Mouse (Mus musculus) cerebellum, adult (tissue): ENCODE results near the gene BC117090.
"Not testable (repeated sequence)": the region's sequence is repeated elsewhere in the genome, so short reads cannot be mapped to it uniquely, and the experiment has no call there.

Experiments
- ATAC-seq: cut with Nextera tagmentation; 2 replicates; pipeline ENCODE4 v1.9.2; 2017; ENCODE audit warnings: mild to moderate bottlenecking, moderate library complexity, mixed read lengths; ENCODE audit not compliant: insufficient number of reproducible peaks, low FRiP score, low TSS enrichment

BC117090 gene

DNA sequence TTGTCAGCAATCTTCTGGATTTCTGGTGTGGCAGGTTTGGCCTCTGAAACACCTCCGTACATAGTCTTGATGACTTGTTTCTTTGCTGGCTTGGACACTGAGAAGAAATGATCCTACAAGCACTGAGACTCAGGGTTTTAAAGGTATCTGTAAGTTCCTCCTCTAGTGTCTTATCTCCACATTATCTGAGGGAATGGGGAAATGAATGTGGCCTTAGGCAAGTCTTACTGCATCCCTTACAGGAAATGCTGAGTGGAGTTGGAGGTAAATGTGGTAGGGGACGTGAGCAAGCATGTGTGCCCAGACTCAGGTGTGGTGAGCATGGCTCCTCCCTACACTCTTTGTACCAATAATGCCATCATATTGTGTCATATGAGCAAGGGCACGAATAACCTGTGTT is at the start of gene BC117090:
Gene BC117090, minus strand, starts transcription at position 101 of the 400 bp plus-strand sequence.
- ATAC-seq = no peak

DNA sequence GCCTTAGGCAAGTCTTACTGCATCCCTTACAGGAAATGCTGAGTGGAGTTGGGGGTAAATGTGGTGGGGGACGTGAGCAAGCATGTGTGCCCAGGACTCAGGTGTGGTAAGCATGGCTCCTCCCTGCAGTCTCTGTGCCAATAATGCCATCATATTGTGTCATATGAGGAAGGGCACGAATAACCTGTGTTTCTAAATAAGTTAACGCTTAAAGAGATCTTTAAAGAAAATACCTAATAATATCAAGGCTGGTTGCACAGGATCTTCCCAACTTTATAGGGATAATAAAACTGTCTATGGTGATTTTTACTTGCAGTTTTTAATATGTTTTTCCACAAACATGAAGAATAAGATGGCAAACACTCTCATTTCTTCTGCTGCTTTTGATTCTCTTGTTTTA is 33.5 kb upstream of the BC117090 start, which contains the start of gene BC100530:
Gene BC100530, minus strand, starts transcription at position 101 of the 400 bp plus-strand sequence.
- not testable (repeated sequence) for ATAC-seq

DNA sequence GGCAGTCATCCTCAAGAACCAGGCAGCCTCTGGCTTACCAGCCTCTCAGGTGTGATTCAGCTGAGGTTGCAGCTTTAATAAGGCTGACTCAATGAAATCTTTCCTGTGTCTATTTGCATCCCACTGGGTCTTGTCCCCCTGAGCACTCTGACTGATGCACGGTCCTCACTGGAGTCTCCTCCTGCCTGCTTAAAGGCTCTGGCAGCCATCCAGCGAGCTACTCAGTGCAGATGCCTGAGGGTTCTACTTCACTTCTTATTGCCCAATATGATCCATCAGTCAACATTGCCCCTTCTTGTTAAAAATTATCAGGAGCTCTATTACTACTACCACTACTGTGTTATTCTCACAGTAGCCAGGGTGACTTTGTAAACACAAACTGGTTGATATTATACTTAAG is 3.0 kb upstream of the BC117090 start:
- ATAC-seq = no peak

DNA sequence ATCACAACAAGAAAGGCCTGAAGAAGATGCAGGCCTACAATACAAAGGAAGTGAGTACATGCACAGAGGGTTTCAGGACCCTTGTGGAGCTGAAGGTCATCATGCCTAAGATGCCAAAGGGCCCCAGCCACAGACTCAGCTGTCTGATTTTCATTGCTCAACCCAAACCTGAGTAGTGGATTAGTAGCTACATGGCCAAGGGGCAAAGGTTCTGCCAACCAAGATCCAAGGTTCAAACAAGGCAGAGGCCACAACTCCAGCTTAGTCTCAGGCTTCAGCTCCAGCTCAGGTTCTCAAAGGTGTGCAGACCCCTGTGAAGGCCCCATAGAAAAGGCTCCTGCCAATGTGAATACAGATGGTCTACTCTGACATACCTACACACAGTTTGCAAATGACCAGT is 14.8 kb downstream of the BC117090 start:
- no peak for ATAC-seq

DNA sequence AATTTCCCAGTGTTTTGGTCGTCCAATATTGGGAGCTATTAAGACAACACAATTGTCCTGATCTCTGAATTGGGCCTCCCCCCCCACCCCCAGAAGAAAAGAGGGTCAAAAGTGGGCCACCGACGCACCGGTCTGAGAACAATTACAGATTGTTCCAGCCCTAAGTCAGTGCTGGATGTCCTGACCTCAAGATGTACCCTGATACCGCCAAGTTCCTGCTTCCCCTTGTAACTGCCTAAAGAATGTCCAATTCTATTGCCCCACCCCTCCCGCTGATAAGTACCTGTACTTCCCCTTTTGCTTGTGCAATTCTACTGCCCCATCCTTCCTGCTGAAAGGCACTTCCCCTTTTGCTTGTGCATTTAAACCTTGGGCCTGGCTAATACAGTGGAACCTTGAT is 18.0 kb downstream of the BC117090 start:
- ATAC-seq = not testable (repeated sequence)

DNA sequence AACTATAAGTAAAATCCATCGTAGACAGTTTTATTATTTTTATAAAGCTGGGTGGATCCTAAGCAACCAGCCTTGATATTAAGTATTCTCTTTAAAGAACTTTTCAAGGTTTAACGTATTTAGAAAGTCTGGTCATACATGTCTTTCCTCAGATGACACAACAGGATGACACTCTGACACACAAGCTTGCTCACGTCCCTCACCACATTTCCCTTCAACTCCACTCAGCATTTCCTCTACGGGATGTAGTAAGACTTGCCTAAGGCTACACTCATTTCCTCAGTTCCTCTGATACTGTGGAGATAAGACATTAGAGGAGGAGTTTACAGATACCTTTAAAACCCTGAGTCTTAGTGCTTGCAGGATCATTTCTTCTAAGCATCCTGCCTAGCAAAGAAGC is 26.5 kb downstream of the BC117090 start:
- ATAC-seq = no peak

DNA sequence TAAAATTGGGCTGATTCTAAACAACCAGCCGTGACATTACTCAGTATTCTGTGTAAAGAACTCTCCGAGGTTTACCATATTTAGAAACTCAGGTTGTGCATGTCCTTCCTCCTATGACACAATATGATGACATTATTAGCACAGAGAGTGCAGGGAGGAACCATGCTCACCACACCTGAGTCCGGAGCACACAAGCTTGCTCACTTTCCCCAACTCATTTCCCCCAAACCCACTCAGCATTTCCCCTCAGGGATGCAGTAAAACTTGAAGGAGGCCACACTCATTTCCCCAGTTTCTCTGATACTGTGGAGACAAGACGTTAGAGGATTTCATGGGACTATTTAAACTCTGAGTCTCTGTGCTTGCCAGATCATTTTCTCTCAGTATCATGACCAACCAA is 45.0 kb downstream of the BC117090 start:
- no peak for ATAC-seq

DNA sequence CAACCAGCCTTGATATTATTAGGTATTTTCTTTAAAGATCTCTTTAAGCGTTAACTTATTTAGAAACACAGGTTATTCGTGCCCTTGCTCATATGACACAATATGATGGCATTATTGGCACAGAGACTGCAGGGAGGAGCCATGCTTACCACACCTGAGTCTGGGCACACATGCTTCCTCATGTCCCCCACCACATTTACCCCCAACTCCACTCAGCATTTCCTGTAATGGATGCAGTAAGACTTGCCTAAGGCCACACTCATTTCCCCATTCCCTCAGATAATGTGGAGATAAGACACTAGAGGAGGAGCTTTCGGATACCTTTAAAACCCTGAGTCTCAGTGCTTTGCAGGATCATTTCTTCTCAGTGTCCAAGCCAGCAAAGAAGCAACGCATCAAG is 57.3 kb downstream of the BC117090 start, which contains the start of gene Stfa1:
Gene Stfa1, plus strand, starts transcription at position 156 of the 400 bp plus-strand sequence.
- not testable (repeated sequence) for ATAC-seq
